ENCODE assay signal across 33 mouse cellular contexts in genomic region chr1:82619981-82620380, GRCm38 (mm10). TPM values are rescaled to one million over a fixed set of nuclear protein-coding genes. Genes with fewer than 3 reads are reported as not detected.
"Had no signal": no experiment of that assay in that cellular context is flagged by ENCODE, and none has a peak within 500 bp of the region (broad histone marks: within the 10 kb centered on the region; RNA-seq: fewer than 3 reads in every experiment).

No protein-coding gene starts in this region.

- H3K4me3 ChIP-seq: heart, embryonic 10.5 days; heart, embryonic 12.5 days; heart, embryonic 13.5 days; heart, embryonic 15.5 days; hindbrain, embryonic 10.5 days; hindbrain, embryonic 12.5 days; hindbrain, embryonic 13.5 days; hindbrain, embryonic 15.5 days; intestine, embryonic 15.5 days; layer of hippocampus, adult 2 months; left cerebral cortex, adult 2 months had no signal

- H3K27me3 ChIP-seq: heart, embryonic 12.5 days; heart, embryonic 15.5 days; hindbrain, embryonic 12.5 days; hindbrain, embryonic 13.5 days; hindbrain, embryonic 15.5 days; intestine, embryonic 15.5 days had no signal

- DNase-seq: heart, postnatal 10 days; heart, postnatal 14 days; heart, postnatal 36 days; heart, postnatal 4 days; kidney, adult 11 months; kidney, adult 18-20 months; kidney, adult 8-10 months; kidney, postnatal 10 days; kidney, postnatal 14 days; kidney, postnatal 25 days; kidney, postnatal 4 days; layer of hippocampus, adult 9-11 months; layer of hippocampus, postnatal 36 days had no signal

- H3K36me3 ChIP-seq: heart, embryonic 10.5 days; heart, embryonic 12.5 days; heart, embryonic 13.5 days; heart, embryonic 15.5 days; hindbrain, embryonic 10.5 days; hindbrain, embryonic 12.5 days; hindbrain, embryonic 13.5 days; hindbrain, embryonic 15.5 days; intestine, embryonic 15.5 days had no signal

- H3K9me3 ChIP-seq: heart, embryonic 10.5 days; heart, embryonic 12.5 days; heart, embryonic 13.5 days; heart, embryonic 15.5 days; hindbrain, embryonic 10.5 days; hindbrain, embryonic 12.5 days; hindbrain, embryonic 13.5 days; hindbrain, embryonic 15.5 days; intestine, embryonic 15.5 days had no signal

- H3K4me2 ChIP-seq: heart, embryonic 11.5 days; heart, embryonic 12.5 days; heart, embryonic 13.5 days; heart, embryonic 15.5 days; hindbrain, embryonic 12.5 days; hindbrain, embryonic 13.5 days; hindbrain, embryonic 14.5 days; hindbrain, embryonic 15.5 days; intestine, embryonic 15.5 days had no signal

- H3K4me1 ChIP-seq: heart, embryonic 10.5 days; heart, embryonic 13.5 days; heart, embryonic 15.5 days; hindbrain, embryonic 10.5 days; hindbrain, embryonic 12.5 days; hindbrain, embryonic 13.5 days; hindbrain, embryonic 15.5 days; intestine, embryonic 15.5 days had no signal

- H3K27ac ChIP-seq: heart, embryonic 10.5 days; heart, embryonic 13.5 days; heart, embryonic 15.5 days; hindbrain, embryonic 10.5 days; hindbrain, embryonic 12.5 days; hindbrain, embryonic 13.5 days; hindbrain, embryonic 14.5 days; hindbrain, embryonic 15.5 days; hindbrain, postnatal 0 days; intestine, embryonic 15.5 days; kidney, postnatal 0 days; layer of hippocampus, adult 2 months; left cerebral cortex, adult 2 months had no signal

- H3K9ac ChIP-seq: heart, embryonic 12.5 days; heart, embryonic 13.5 days; heart, embryonic 15.5 days; hindbrain, embryonic 12.5 days; hindbrain, embryonic 13.5 days; hindbrain, embryonic 14.5 days; hindbrain, embryonic 15.5 days; intestine, embryonic 15.5 days had no signal

- ATAC-seq: hindbrain, embryonic 16.5 days; hindbrain, postnatal 0 days; inflammation-experienced regulatory T-cells, adult 6 months; intestine, embryonic 15.5 days; intestine, embryonic 16.5 days; intestine, postnatal 0 days had no signal

RNA-seq across cellular contexts. Expression of gene Col4a3, which starts 33.3 kb away (rescaled TPM):
- total RNA-seq: hematopoietic stem cell, adult 5-6 weeks had no signal

RNA-seq across cellular contexts. Expression of gene Col4a4, which starts 33.3 kb away (rescaled TPM):
- total RNA-seq: hematopoietic stem cell, adult 5-6 weeks had no signal
